7 mouse cellular contexts compared by ENCODE assay signal in the genomic region with DNA sequence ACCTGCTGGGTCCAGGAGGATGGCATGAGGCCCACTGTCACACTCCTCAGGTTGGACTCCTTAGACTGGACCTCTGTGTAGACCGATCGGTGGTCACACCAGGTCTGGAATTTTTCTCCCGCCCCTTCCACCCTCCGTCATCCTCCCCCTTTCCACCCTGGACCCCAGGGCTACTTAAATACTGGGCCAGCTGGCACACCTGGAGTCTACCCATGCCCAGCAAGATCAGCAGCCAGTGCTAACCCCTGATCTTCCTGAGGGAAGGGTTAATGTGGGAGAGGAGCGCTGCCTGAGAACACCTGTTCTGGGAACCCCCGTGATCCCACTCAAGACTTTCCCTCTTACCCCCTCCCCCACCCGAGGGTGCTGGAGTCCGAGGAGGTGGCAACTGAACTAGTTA. TPM values are rescaled to one million over a fixed set of nuclear protein-coding genes. Genes with fewer than 3 reads are reported as not detected.
A peak's percentile ranks its signal among the peaks of the same experiment; 100 is the strongest.
DNase-seq lines count a peak whose midpoint lies in the region; ATAC-seq and TF ChIP-seq lines count a peak whose summit lies in the region.

No protein-coding gene starts in this region.

- DNase-seq in lung, postnatal 0 days (ENCODE audit: low spot score): peak; percentile 47
- no peak for DNase-seq in lung, postnatal 25 days (ENCODE audit: low spot score)
- no peak for DNase-seq in forebrain, embryonic 14.5 days (ENCODE audit: low spot score)
- DNase-seq in liver, embryonic 11.5 days (ENCODE audit: low spot score): no peak
- DNase-seq in stomach, postnatal 0 days (ENCODE audit: low spot score): peak; percentile 29
- no peak for DNase-seq in thymus, adult 18-20 months
- no peak for DNase-seq in thymus, postnatal 36 days

- WGBS in lung, postnatal 0 days: 37% methylated on average over 8 of the region's 8 CpGs
- WGBS in forebrain, embryonic 14.5 days: 60% methylated on average over 8 of the region's 8 CpGs
- 70% methylated on average over 8 of the region's 8 CpGs for WGBS in liver, embryonic 11.5 days
- 40% methylated on average over 8 of the region's 8 CpGs for WGBS in stomach, postnatal 0 days

- TF ChIP-seq EP300 in lung, postnatal 0 days (IDR thresholded peaks at IDR 0.05): no peak
- TF ChIP-seq EP300 in stomach, postnatal 0 days (optimal IDR thresholded peaks at IDR 0.05): no peak

- no peaks in the 10 kb centered on the region for H3K9me3 ChIP-seq in lung, postnatal 0 days (ENCODE audit: low read length)
- no peaks in the 10 kb centered on the region for H3K9me3 ChIP-seq in forebrain, embryonic 14.5 days (replicated peaks; ENCODE audit: control insufficient read depth, low read length)
- no peaks in the 10 kb centered on the region for H3K9me3 ChIP-seq in liver, embryonic 11.5 days (ENCODE audit: control insufficient read depth, low read length)
- no peaks in the 10 kb centered on the region for H3K9me3 ChIP-seq in stomach, postnatal 0 days (ENCODE audit: control insufficient read depth, low read length)

- peak overlapping the region; percentile 100 for H3K27ac ChIP-seq in lung, postnatal 0 days (ENCODE audit: low read length)
- H3K27ac ChIP-seq in forebrain, embryonic 14.5 days (ENCODE audit: low read depth, low read length): no peak overlapping the region
- H3K27ac ChIP-seq in liver, embryonic 11.5 days (ENCODE audit: low read depth, low read length): no peak overlapping the region
- H3K27ac ChIP-seq in stomach, postnatal 0 days (replicated peaks): peak overlapping the region; percentile 98

- H3K4me1 ChIP-seq in lung, postnatal 0 days (ENCODE audit: insufficient read depth, low read depth, low read length): peaks cover 35% of the 10 kb centered on the region; the same call in 1 of the 2 replicates
- no peaks in the 10 kb centered on the region for H3K4me1 ChIP-seq in forebrain, embryonic 14.5 days (ENCODE audit: control insufficient read depth, insufficient read depth, low read length)
- peaks cover 30% of the 10 kb centered on the region for H3K4me1 ChIP-seq in liver, embryonic 11.5 days (replicated peaks; ENCODE audit: control insufficient read depth, insufficient read depth, low read length)
- peaks cover 21% of the 10 kb centered on the region for H3K4me1 ChIP-seq in stomach, postnatal 0 days (replicated peaks; ENCODE audit: control insufficient read depth, insufficient read depth)

- no peak for TF ChIP-seq CTCF in lung, postnatal 0 days (IDR thresholded peaks at IDR 0.05)
- TF ChIP-seq CTCF in stomach, postnatal 0 days (IDR thresholded peaks at IDR 0.05; ENCODE audit: low read depth): no peak

- H3K9ac ChIP-seq in lung, postnatal 0 days (replicated peaks; ENCODE audit: low read depth): peak overlapping the region; percentile 92
- H3K9ac ChIP-seq in forebrain, embryonic 14.5 days (ENCODE audit: low read length): peak overlapping the region; percentile 71; the same call in 1 of the 2 replicates
- peak overlapping the region; percentile 80 for H3K9ac ChIP-seq in liver, embryonic 11.5 days (ENCODE audit: low read depth, low read length)
- peak overlapping the region; percentile 91 for H3K9ac ChIP-seq in stomach, postnatal 0 days (ENCODE audit: low read length)

- H3K4me3 ChIP-seq in lung, postnatal 0 days (ENCODE audit: low read depth, low read length): peak overlapping the region; percentile 78
- peak overlapping the region; percentile 82; the same call in 1 of the 2 replicates for H3K4me3 ChIP-seq in forebrain, embryonic 14.5 days (ENCODE audit: low read depth, low read length)
- peak overlapping the region; percentile 81 for H3K4me3 ChIP-seq in liver, embryonic 11.5 days (ENCODE audit: low read depth, low read length)
- H3K4me3 ChIP-seq in stomach, postnatal 0 days (ENCODE audit: low read depth, low read length): peak overlapping the region; percentile 79

- H3K4me2 ChIP-seq in lung, postnatal 0 days (replicated peaks; ENCODE audit: low read depth, low read length): peak overlapping the region; percentile 91
- peak overlapping the region; percentile 95 for H3K4me2 ChIP-seq in forebrain, embryonic 14.5 days (ENCODE audit: low read length)
- peak overlapping the region; percentile 92 for H3K4me2 ChIP-seq in liver, embryonic 11.5 days
- peak overlapping the region; percentile 91 for H3K4me2 ChIP-seq in stomach, postnatal 0 days (replicated peaks; ENCODE audit: low read depth)

- H3K36me3 ChIP-seq in lung, postnatal 0 days (ENCODE audit: insufficient read depth, low read length): no peaks in the 10 kb centered on the region
- no peaks in the 10 kb centered on the region for H3K36me3 ChIP-seq in forebrain, embryonic 14.5 days (ENCODE audit: control insufficient read depth, insufficient read depth, low read length)
- H3K36me3 ChIP-seq in liver, embryonic 11.5 days (ENCODE audit: control insufficient read depth, insufficient read depth, low read length): no peaks in the 10 kb centered on the region
- H3K36me3 ChIP-seq in stomach, postnatal 0 days (ENCODE audit: control insufficient read depth, insufficient read depth, low read length): no peaks in the 10 kb centered on the region

- H3K27me3 ChIP-seq in lung, postnatal 0 days (replicated peaks; ENCODE audit: insufficient read depth, low read length): no peaks in the 10 kb centered on the region
- 0 out of 2 replicates have a peak, but pooled peaks cover 6% of the 10 kb centered on the region for H3K27me3 ChIP-seq in forebrain, embryonic 14.5 days (replicated peaks; ENCODE audit: control insufficient read depth, insufficient read depth, low read length)
- H3K27me3 ChIP-seq in liver, embryonic 11.5 days (replicated peaks; ENCODE audit: control insufficient read depth, insufficient read depth, low read length): no peaks in the 10 kb centered on the region
- H3K27me3 ChIP-seq in stomach, postnatal 0 days (ENCODE audit: control insufficient read depth, insufficient read depth, low read length): no peaks in the 10 kb centered on the region

- no peak for ATAC-seq in lung, postnatal 0 days
- ATAC-seq in forebrain, embryonic 14.5 days: no peak
- no peak for ATAC-seq in liver, embryonic 11.5 days (replicated peaks; ENCODE audit: low FRiP score)
- ATAC-seq in stomach, postnatal 0 days (ENCODE audit: low FRiP score, low TSS enrichment): peak; percentile 3; the same call in 1 of the 2 replicates

RNA-seq across cellular contexts. Expression of a gene that starts 2.2 kb away (rescaled TPM):
- polyA plus RNA-seq in lung, postnatal 0 days (2015; fragmentation: Nextera tagmentation; extraction: Ambion mirVana): 10.6 and 10.8 TPM in 2 replicates
- polyA plus RNA-seq in forebrain, embryonic 14.5 days (2014; fragmentation: Nextera tagmentation; extraction: Ambion mirVana): 0.72 and 1.6 TPM in 2 replicates
- polyA plus RNA-seq in liver, embryonic 11.5 days (2014; fragmentation: Nextera tagmentation; extraction: Ambion mirVana): 3.1 and 3.5 TPM in 2 replicates
- polyA plus RNA-seq in stomach, postnatal 0 days (2015; fragmentation: Nextera tagmentation; extraction: Ambion mirVana): 11.4 and 11.9 TPM in 2 replicates

RNA-seq across cellular contexts. Expression of a gene that starts 20.5 kb away (rescaled TPM):
- polyA plus RNA-seq in lung, postnatal 0 days (2015; fragmentation: Nextera tagmentation; extraction: Ambion mirVana): 11.8 and 13.7 TPM in 2 replicates
- polyA plus RNA-seq in forebrain, embryonic 14.5 days (2014; fragmentation: Nextera tagmentation; extraction: Ambion mirVana): 14.0 and 18.9 TPM in 2 replicates
- 27.7 and 28.1 TPM in 2 replicates for polyA plus RNA-seq in liver, embryonic 11.5 days (2014; fragmentation: Nextera tagmentation; extraction: Ambion mirVana)
- polyA plus RNA-seq in stomach, postnatal 0 days (2015; fragmentation: Nextera tagmentation; extraction: Ambion mirVana): 8.8 and 9.4 TPM in 2 replicates

RNA-seq across cellular contexts. Expression of a gene that starts 54.7 kb away (rescaled TPM):
- 55.3 and 56.7 TPM in 2 replicates for polyA plus RNA-seq in lung, postnatal 0 days (2015; fragmentation: Nextera tagmentation; extraction: Ambion mirVana)
- polyA plus RNA-seq in forebrain, embryonic 14.5 days (2014; fragmentation: Nextera tagmentation; extraction: Ambion mirVana): 20.3 and 30.6 TPM in 2 replicates
- 36.4 and 38.8 TPM in 2 replicates for polyA plus RNA-seq in liver, embryonic 11.5 days (2014; fragmentation: Nextera tagmentation; extraction: Ambion mirVana)
- 21.2 and 22.3 TPM in 2 replicates for polyA plus RNA-seq in stomach, postnatal 0 days (2015; fragmentation: Nextera tagmentation; extraction: Ambion mirVana)

Comparison
In these comparisons a context has a peak if more than half of its experiments do, and no peak if none do; other contexts are left out.
1. DNase-seq: peak in lung, postnatal 0 days (single experiment) and stomach, postnatal 0 days (single experiment); none in lung, postnatal 25 days (single experiment), forebrain, embryonic 14.5 days (single experiment), liver, embryonic 11.5 days (single experiment), thymus, adult 18-20 months (0 of 2) and thymus, postnatal 36 days (0 of 2).
2. H3K27ac ChIP-seq: peak in lung, postnatal 0 days (single experiment) and stomach, postnatal 0 days (single experiment); none in forebrain, embryonic 14.5 days (single experiment) and liver, embryonic 11.5 days (single experiment).
3. Peak in every context shown above with its lines, with median percentiles within 50 percentile points of each other: H3K4me2 ChIP-seq, H3K4me3 ChIP-seq and H3K9ac ChIP-seq.